Mouse (Mus musculus) neutrophil, adult 65 days (primary cell): ENCODE results near the gene Tbx3. TPM values are rescaled to one million over a fixed set of nuclear protein-coding genes. Genes with fewer than 3 reads are reported as not detected.

Source experiments
- total RNA-seq: library from RNA; stranded (reverse); gene quantifications from 2 replicates; pipeline ENCODE4 v1.2.4, GENCODE M21; 2023

The Tbx3 gene
- not detected in 2 replicates for total RNA-seq

GRCm38 (mm10) chr5:119670566-119671108 is at the start of gene Tbx3:
Tbx3 (plus strand) TSS chr5:119670669.

Other genes starting within 250 kb of the Tbx3 start
- not detected in 2 replicates for gene Tbx5, start 162.0 kb downstream of the Tbx3 start, total RNA-seq